Mouse (Mus musculus): ENCODE measurements around the gene Gm17545. TPM values are rescaled to one million over a fixed set of nuclear protein-coding genes. Genes with fewer than 3 reads are reported as not detected.

Gm17545 gene
- polyA plus RNA-seq, 1 experiment from 2014 or later, result not detected

GRCm38 (mm10) chr9:22448420-22448819 is 5.7 kb upstream of the Gm17545 start:
- Histone ChIP-seq H3K9me3 (no peaks in the 10 kb centered on the region), H3K27me3 (no peaks in the 10 kb centered on the region), H3K9ac (no peak overlapping the region), H3K27ac (no peak overlapping the region), H3K4me1 (no peaks in the 10 kb centered on the region), H3K36me3 (peaks cover 70% of the 10 kb centered on the region), H3K4me3 (no peak overlapping the region), H3K4me2 (no peak overlapping the region)
- ATAC-seq (ENCODE audit: insufficient number of reproducible peaks, low FRiP score, low TSS enrichment, low read depth), result no peak
- WGBS, result 86% methylated on average over 13 of the region's 13 CpGs

GRCm38 (mm10) chr9:22449209-22449608 is 4.9 kb upstream of the Gm17545 start:
- no peak for ATAC-seq (ENCODE audit: insufficient number of reproducible peaks, low FRiP score, low TSS enrichment, low read depth)
- no peak overlapping the region for H3K9ac ChIP-seq
- H3K4me1 ChIP-seq, result no peaks in the 10 kb centered on the region
- no peaks in the 10 kb centered on the region for H3K27me3 ChIP-seq
- H3K9me3 ChIP-seq, result no peaks in the 10 kb centered on the region
- no peak overlapping the region for H3K27ac ChIP-seq
- 92% methylated on average over 6 of the region's 6 CpGs for WGBS
- no peak overlapping the region for H3K4me2 ChIP-seq
- peaks cover 78% of the 10 kb centered on the region for H3K36me3 ChIP-seq
- H3K4me3 ChIP-seq, result no peak overlapping the region

- Histone ChIP-seq H3K9me3 (no peaks in the 10 kb centered on the region), H3K36me3 (peaks cover 95% of the 10 kb centered on the region), H3K4me2 (no peak overlapping the region), H3K4me3 (no peak overlapping the region), H3K27ac (no peak overlapping the region), H3K4me1 (no peaks in the 10 kb centered on the region), H3K27me3 (no peaks in the 10 kb centered on the region), H3K9ac (no peak overlapping the region)
- no peak for ATAC-seq (ENCODE audit: insufficient number of reproducible peaks, low FRiP score, low TSS enrichment, low read depth)
- WGBS, result 88% methylated on average over 10 of the region's 10 CpGs
These were observed 1.4 kb upstream of the Gm17545 start for GRCm38 (mm10) chr9:22452697-22453096.

GRCm38 (mm10) chr9:22453501-22453924 is 577 bp upstream of the Gm17545 start:
- 92% methylated on average over 10 of the region's 10 CpGs for WGBS
- Histone ChIP-seq H3K4me2 (no peak overlapping the region), H3K27ac (no peak overlapping the region), H3K27me3 (no peaks in the 10 kb centered on the region), H3K9me3 (no peaks in the 10 kb centered on the region), H3K4me3 (no peak overlapping the region), H3K4me1 (no peaks in the 10 kb centered on the region), H3K9ac (no peak overlapping the region), H3K36me3 (peaks cover 88% of the 10 kb centered on the region)
- ATAC-seq (ENCODE audit: insufficient number of reproducible peaks, low FRiP score, low TSS enrichment, low read depth), result no peak

- no peak overlapping the region for H3K9ac ChIP-seq
- no peak overlapping the region for H3K4me2 ChIP-seq
- H3K4me1 ChIP-seq, result no peaks in the 10 kb centered on the region
- H3K36me3 ChIP-seq, result peaks cover 78% of the 10 kb centered on the region
- no peaks in the 10 kb centered on the region for H3K27me3 ChIP-seq
- H3K9me3 ChIP-seq, result no peaks in the 10 kb centered on the region
- H3K4me3 ChIP-seq, result no peak overlapping the region
- H3K27ac ChIP-seq, result no peak overlapping the region
- no peak for ATAC-seq (ENCODE audit: insufficient number of reproducible peaks, low FRiP score, low TSS enrichment, low read depth)
These were observed 951 bp downstream of the Gm17545 start for GRCm38 (mm10) chr9:22455041-22455440.

- peaks cover 68% of the 10 kb centered on the region for H3K36me3 ChIP-seq
- H3K9ac ChIP-seq, result no peak overlapping the region
- no peak overlapping the region for H3K27ac ChIP-seq
- 86% methylated on average over 11 of the region's 11 CpGs for WGBS
- no peak overlapping the region for H3K4me2 ChIP-seq
- no peak overlapping the region for H3K4me3 ChIP-seq
- no peak for ATAC-seq (ENCODE audit: insufficient number of reproducible peaks, low FRiP score, low TSS enrichment, low read depth)
- H3K9me3 ChIP-seq, result no peaks in the 10 kb centered on the region
- H3K27me3 ChIP-seq, result no peaks in the 10 kb centered on the region
- H3K4me1 ChIP-seq, result no peaks in the 10 kb centered on the region
These were observed 3.2 kb downstream of the Gm17545 start for GRCm38 (mm10) chr9:22457142-22457835.

GRCm38 (mm10) chr9:22461946-22462345 is 7.9 kb downstream of the Gm17545 start:
- H3K4me2 ChIP-seq, result no peak overlapping the region
- no peak for ATAC-seq (ENCODE audit: insufficient number of reproducible peaks, low FRiP score, low TSS enrichment, low read depth)
- H3K9ac ChIP-seq, result no peak overlapping the region
- no peak overlapping the region for H3K4me3 ChIP-seq
- no peaks in the 10 kb centered on the region for H3K9me3 ChIP-seq
- no peaks in the 10 kb centered on the region for H3K4me1 ChIP-seq
- peaks cover 47% of the 10 kb centered on the region for H3K36me3 ChIP-seq
- no peak overlapping the region for H3K27ac ChIP-seq
- 95% methylated on average over 3 of the region's 3 CpGs for WGBS
- no peaks in the 10 kb centered on the region for H3K27me3 ChIP-seq

- 96% methylated on average over 5 of the region's 5 CpGs for WGBS
These were observed 12.1 kb downstream of the Gm17545 start for GRCm38 (mm10) chr9:22466212-22466611.

GRCm38 (mm10) chr9:22467371-22468169 is 13.5 kb downstream of the Gm17545 start:
- peaks cover 26% of the 10 kb centered on the region for H3K36me3 ChIP-seq
- WGBS, result 1% methylated on average over 73 of the region's 73 CpGs
- no peaks in the 10 kb centered on the region for H3K9me3 ChIP-seq
- ATAC-seq (ENCODE audit: insufficient number of reproducible peaks, low FRiP score, low TSS enrichment, low read depth), result peak; percentile 81
- 0 out of 2 replicates have a peak, but pooled peaks cover 6% of the 10 kb centered on the region for H3K4me1 ChIP-seq
- peak overlapping the region; percentile 92 for H3K27ac ChIP-seq
- peak overlapping the region; percentile 89 for H3K4me3 ChIP-seq
- peak overlapping the region; percentile 67 for H3K4me2 ChIP-seq
- H3K27me3 ChIP-seq, result no peaks in the 10 kb centered on the region
- peak overlapping the region; percentile 94 for H3K9ac ChIP-seq

More at GRCm38 (mm10) chr9:22466212-22466611, 12.1 kb downstream of the Gm17545 start:
- no peak for ATAC-seq (ENCODE audit: insufficient number of reproducible peaks, low FRiP score, low TSS enrichment, low read depth)
- Histone ChIP-seq H3K27me3 (no peaks in the 10 kb centered on the region), H3K9me3 (no peaks in the 10 kb centered on the region), H3K9ac (no peak overlapping the region), H3K4me3 (no peak overlapping the region), H3K36me3 (peaks cover 34% of the 10 kb centered on the region), H3K27ac (no peak overlapping the region), H3K4me1 (0 out of 2 replicates have a peak, but pooled peaks cover 6% of the 10 kb centered on the region), H3K4me2 (no peak overlapping the region)

- H3K36me3 ChIP-seq, result peaks cover 21% of the 10 kb centered on the region
- peak overlapping the region; percentile 92 for H3K27ac ChIP-seq
- no peaks in the 10 kb centered on the region for H3K9me3 ChIP-seq
- peak overlapping the region; percentile 94 for H3K9ac ChIP-seq
- no peaks in the 10 kb centered on the region for H3K27me3 ChIP-seq
- H3K4me3 ChIP-seq, result peak overlapping the region; percentile 89
- ATAC-seq (ENCODE audit: insufficient number of reproducible peaks, low FRiP score, low TSS enrichment, low read depth), result peak; percentile 86
- peak overlapping the region; percentile 67 for H3K4me2 ChIP-seq
- WGBS, result 4% methylated on average over 28 of the region's 43 CpGs
- 0 out of 2 replicates have a peak, but pooled peaks cover 6% of the 10 kb centered on the region for H3K4me1 ChIP-seq
These were observed 14.2 kb downstream of the Gm17545 start for GRCm38 (mm10) chr9:22468170-22468898.

- Histone ChIP-seq H3K27me3 (no peaks in the 10 kb centered on the region), H3K4me1 (0 out of 2 replicates have a peak, but pooled peaks cover 6% of the 10 kb centered on the region), H3K27ac (no peak overlapping the region), H3K36me3 (peaks cover 16% of the 10 kb centered on the region), H3K9me3 (no peaks in the 10 kb centered on the region), H3K9ac (no peak overlapping the region), H3K4me3 (no peak overlapping the region), H3K4me2 (no peak overlapping the region)
- WGBS, result 76% methylated on average over 8 of the region's 8 CpGs
- ATAC-seq (ENCODE audit: insufficient number of reproducible peaks, low FRiP score, low TSS enrichment, low read depth), result no peak
These were observed 14.8 kb downstream of the Gm17545 start for GRCm38 (mm10) chr9:22468899-22469259.

All from limb, embryonic 15.5 days (tissue).